Mouse (Mus musculus) MEL (cell line): Measurements from ENCODE around the gene Zgpat. TPM values are rescaled to one million over a fixed set of nuclear protein-coding genes. Genes with fewer than 3 reads are reported as not detected.

Source experiments
- DNase-seq: peaks from one replicate; pipeline ENCODE4 v3.0.0; 2011; ENCODE audit warnings: low read depth, low spot score
- H3K27ac ChIP-seq: 2 replicates; pipeline ENCODE4 v1.5.1; 2012; ENCODE audit warnings: low read depth, mild to moderate bottlenecking, control low read depth, low read length, moderate library complexity; ENCODE audit not compliant: control insufficient read depth
- H3K27me3 ChIP-seq, 2 experiments: fragments of 150-350 bp in 1 of 2; sonication (generic) in 1 of 2; 2 replicates each; pipeline ENCODE4 v1.6.1; 2012; ENCODE audit warnings: low read length in 2 of 2, mild to moderate bottlenecking in 2 of 2, improper control_type of control experiment in 1 of 2, moderate library complexity in 1 of 2; ENCODE audit not compliant: insufficient read depth in 2 of 2, control insufficient read depth in 1 of 2
- H3K36me3 ChIP-seq, 2 experiments: 2 replicates each; pipeline ENCODE4 v1.6.1; 2012 to 2014; ENCODE audit warnings: low read length in 2 of 2, improper control_type of control experiment in 1 of 2, inconsistent platforms in 1 of 2, mild to moderate bottlenecking in 1 of 2; ENCODE audit not compliant: insufficient read depth in 2 of 2, control insufficient read depth in 1 of 2
- H3K4me1 ChIP-seq, 2 experiments: fragments of 150-350 bp in 1 of 2; sonication (generic) in 1 of 2; 2 replicates each; pipeline ENCODE4 v1.6.1; 2012; ENCODE audit warnings: low read length in 2 of 2, improper control_type of control experiment in 1 of 2, mild to moderate bottlenecking in 1 of 2; ENCODE audit not compliant: insufficient read depth in 2 of 2, control insufficient read depth in 1 of 2
- H3K4me3 ChIP-seq, 2 experiments: fragments of 150-350 bp in 1 of 2; sonication (generic) in 1 of 2; 2 replicates each; pipeline ENCODE4 v1.5.1; 2012; ENCODE audit warnings: low read depth in 2 of 2, low read length in 2 of 2, mild to moderate bottlenecking in 2 of 2, moderate library complexity in 2 of 2, control low read depth in 1 of 2, improper control_type of control experiment in 1 of 2; ENCODE audit not compliant: control insufficient read depth in 1 of 2, insufficient read depth in 1 of 2
- H3K79me2 ChIP-seq: 2 replicates; pipeline ENCODE4 v1.6.1; 2012; ENCODE audit warnings: mild to moderate bottlenecking, low read length, moderate library complexity; ENCODE audit not compliant: control insufficient read depth, poor library complexity, insufficient read depth
- H3K9ac ChIP-seq: 2 replicates; pipeline ENCODE4 v1.6.1; 2012; ENCODE audit warnings: low read depth, mild to moderate bottlenecking, control low read depth, low read length, moderate library complexity; ENCODE audit not compliant: control insufficient read depth, poor library complexity, severe bottlenecking
- H3K9me3 ChIP-seq: fragments of 150-350 bp; sonication (generic); replicated peaks from 2 replicates; pipeline ENCODE4 v1.6.1; 2012; ENCODE audit warnings: mild to moderate bottlenecking, low read length, improper control_type of control experiment, moderate library complexity; ENCODE audit not compliant: insufficient read depth
- CTCF ChIP-seq, 3 experiments: IDR thresholded peaks in 2 of 3; conservative IDR thresholded peaks in 1 of 3; 2 replicates each; pipeline ENCODE4 v1.5.1; 2011 to 2012; ENCODE audit warnings: low read length in 3 of 3, low read depth in 2 of 3, mild to moderate bottlenecking in 2 of 3, improper control_type of control experiment in 1 of 3, inconsistent platforms in 1 of 3, mixed read lengths in 1 of 3, moderate library complexity in 1 of 3; ENCODE audit not compliant: control insufficient read depth in 1 of 3, insufficient read depth in 1 of 3, poor library complexity in 1 of 3, severe bottlenecking in 1 of 3
- E2F4 ChIP-seq: IDR thresholded peaks from 2 replicates; pipeline ENCODE4 v1.6.1; 2011; ENCODE audit warnings: low read depth, low read length, improper control_type of control experiment, borderline replicate concordance
- MAFK ChIP-seq: IDR thresholded peaks from 2 replicates; pipeline ENCODE4 v1.6.1; 2011; ENCODE audit warnings: low read depth, mild to moderate bottlenecking, low read length, improper control_type of control experiment, borderline replicate concordance
- RAD21 ChIP-seq: IDR thresholded peaks from 2 replicates; pipeline ENCODE4 v1.6.1; 2011; ENCODE audit warnings: mild to moderate bottlenecking, low read depth, low read length, improper control_type of control experiment
- SMC3 ChIP-seq: IDR thresholded peaks from 2 replicates; pipeline ENCODE4 v1.6.1; 2011; ENCODE audit warnings: low read depth, low read length, improper control_type of control experiment
- USF2 ChIP-seq, 2 experiments: IDR thresholded peaks; 2 replicates each; pipeline ENCODE4 v1.6.1; 2011 to 2012; ENCODE audit warnings: improper control_type of control experiment in 2 of 2, low read length in 2 of 2, borderline replicate concordance in 1 of 2, inconsistent platforms in 1 of 2, low read depth in 1 of 2, mild to moderate bottlenecking in 1 of 2; ENCODE audit not compliant: insufficient read depth in 1 of 2
- ZC3H11A ChIP-seq: IDR thresholded peaks from 2 replicates; pipeline ENCODE4 v1.6.1; 2012; ENCODE audit warnings: low read depth, mild to moderate bottlenecking, inconsistent platforms, low read length, improper control_type of control experiment
- polyA plus RNA-seq, 2 experiments: library from polyadenylated mRNA; stranded (reverse) in 1 of 2; unstranded in 1 of 2; fragments of >175 nt in 1 of 2; fragments of >200 nt in 1 of 2; gene quantifications; 2 replicates each; pipeline versions ENCODE4 v1.2.1 to v1.2.4; 2012; ENCODE audit warnings: low replicate concordance in 2 of 2, low read depth in 1 of 2; ENCODE audit not compliant: insufficient read length in 2 of 2, insufficient read depth in 1 of 2, missing spikeins in 1 of 2
- total RNA-seq: library from RNA; depleted of rRNA; stranded (reverse); fragments of 300-350 nt; gene quantifications from 2 replicates; pipeline ENCODE4 v1.2.3, GENCODE M21; 2012

Gene Zgpat
- total and polyA plus RNA-seq, 3 experiments = 28.0 to 30.7 TPM; not detected in 1

GRCm38 (mm10) chr2:181370001-181370400 lies 5.3 kb downstream of the Zgpat start:
- Histone ChIP-seq H3K27me3 (no peaks in the 10 kb centered on the region), H3K79me2 (peaks cover 64% of the 10 kb centered on the region), H3K4me3 (no peak overlapping the region), H3K9ac (no peak overlapping the region), H3K27ac (no peak overlapping the region)
- TF ChIP-seq CTCF (IDR thresholded peaks at IDR 0.05 in 2 of 3, conservative IDR thresholded peaks at IDR 0.05 in 1 of 3; ENCODE audit: control insufficient read depth in 1 of 3, insufficient read depth in 1 of 3, low read depth in 2 of 3, low read length in 3 of 3, poor library complexity in 1 of 3, severe bottlenecking in 1 of 3) (peak; percentile 12 to 26 (median 14); a peak in 1 of 6 replicates), RAD21 (no peak)
- TF ChIP-seq, all 39 proteins: peak for 1
- Histone ChIP-seq H3K4me1 (peaks cover 7 to 10% of the 10 kb centered on the region in 2 experiments), H3K36me3 (peaks cover 9 to 18% of the 10 kb centered on the region in 2 experiments), H3K9me3 (no peaks in the 10 kb centered on the region)
- peak; percentile 32 for DNase-seq

GRCm38 (mm10) chr2:181375787-181376186 lies 11.1 kb downstream of the Zgpat start:
- peaks cover 28% of the 10 kb centered on the region for H3K79me2 ChIP-seq
- H3K27ac ChIP-seq = no peak overlapping the region
- TF ChIP-seq SMC3 (peak; percentile 55), RAD21 (peak; percentile 52), E2F4 (no peak), CTCF (IDR thresholded peaks at IDR 0.05 in 2 of 3, conservative IDR thresholded peaks at IDR 0.05 in 1 of 3; ENCODE audit: control insufficient read depth in 1 of 3, insufficient read depth in 1 of 3, low read depth in 2 of 3, low read length in 3 of 3, poor library complexity in 1 of 3, severe bottlenecking in 1 of 3) (peak in 2 of 3 experiments; percentile 55 to 59; a peak in 4 of 6 replicates), ZC3H11A (peak; percentile 25)
- no peak overlapping the region for H3K4me3 ChIP-seq
- no peaks in the 10 kb centered on the region for H3K27me3 ChIP-seq
- no peak overlapping the region for H3K9ac ChIP-seq
- no peaks in the 10 kb centered on the region for H3K9me3 ChIP-seq
- H3K4me1 ChIP-seq = peaks cover 2 to 3% of the 10 kb centered on the region in 2 experiments; a peak in 3 of 4 replicates
- peak; percentile 74 for DNase-seq
- peaks cover 8 to 9% of the 10 kb centered on the region in 2 experiments for H3K36me3 ChIP-seq

- peaks cover 2 to 3% of the 10 kb centered on the region in 2 experiments; a peak in 3 of 4 replicates for H3K4me1 ChIP-seq
- no peak overlapping the region for H3K27ac ChIP-seq
- no peak overlapping the region for H3K4me3 ChIP-seq
- no peak for DNase-seq
- H3K27me3 ChIP-seq = no peaks in the 10 kb centered on the region
- peaks cover 8 to 10% of the 10 kb centered on the region in 2 experiments for H3K36me3 ChIP-seq
- TF ChIP-seq MAFK = no peak
- no peak for TF ChIP-seq USF2 (IDR thresholded peaks at IDR 0.05; ENCODE audit: borderline replicate concordance in 1 of 2, insufficient read depth in 1 of 2, low read depth in 1 of 2, low read length in 2 of 2)
- TF ChIP-seq RAD21 = no peak
- TF ChIP-seq, all 39 proteins: peak for 0
- Histone ChIP-seq H3K79me2 (peaks cover 24% of the 10 kb centered on the region), H3K9me3 (no peaks in the 10 kb centered on the region), H3K9ac (no peak overlapping the region)
Observed at GRCm38 (mm10) chr2:181377230-181377629, 12.5 kb downstream of the Zgpat start.
